Mouse (Mus musculus) limb, embryonic 14.5 days (tissue): ENCODE measurements around the gene Agps. TPM values are rescaled to one million over a fixed set of nuclear protein-coding genes. Genes with fewer than 3 reads are reported as not detected.

Experiments used
- ATAC-seq: fragments of 200-750 bp; cut with Nextera tagmentation; 2 replicates; pipeline ENCODE4 v1.8.0; 2017; ENCODE audit warnings: low read depth, moderate number of reproducible peaks, moderate TSS enrichment; ENCODE audit not compliant: low FRiP score
- DNase-seq: peaks from one replicate; pipeline ENCODE4 v3.0.0-alpha.2; 2015; ENCODE audit warnings: low spot score
- H3K27ac ChIP-seq: fragments of 300-500 bp; sonication (generic); replicated peaks from 2 replicates; pipeline ENCODE4 v1.5.1; 2014; ENCODE audit warnings: low read depth, mild to moderate bottlenecking, low read length, moderate library complexity, mixed read lengths
- H3K27me3 ChIP-seq: fragments of 300-500 bp; sonication (generic); 2 replicates; pipeline ENCODE4 v1.6.1; 2014; ENCODE audit warnings: low read length, mixed read lengths; ENCODE audit not compliant: control insufficient read depth, insufficient read depth
- H3K36me3 ChIP-seq: fragments of 300-500 bp; sonication (generic); 2 replicates; pipeline ENCODE4 v1.6.1; 2014; ENCODE audit warnings: mild to moderate bottlenecking, low read length, moderate library complexity, mixed read lengths; ENCODE audit not compliant: control insufficient read depth, insufficient read depth
- H3K4me1 ChIP-seq: fragments of 300-500 bp; sonication (generic); 2 replicates; pipeline ENCODE4 v1.6.1; 2014; ENCODE audit warnings: antibody characterized with exemption, low read length, mixed read lengths; ENCODE audit not compliant: control insufficient read depth, insufficient read depth
- H3K4me2 ChIP-seq: fragments of 300-500 bp; sonication (generic); replicated peaks from 2 replicates; pipeline ENCODE4 v1.6.1; 2014; ENCODE audit warnings: low read depth, mild to moderate bottlenecking, low read length, moderate library complexity; ENCODE audit not compliant: severe bottlenecking
- H3K4me3 ChIP-seq: fragments of 300-500 bp; sonication (generic); replicated peaks from 2 replicates; pipeline ENCODE4 v1.5.1; 2014; ENCODE audit warnings: low read length
- H3K9ac ChIP-seq: fragments of 300-500 bp; sonication (generic); 2 replicates; pipeline ENCODE4 v1.6.1; 2014; ENCODE audit warnings: mild to moderate bottlenecking, low read depth, low read length, moderate library complexity; ENCODE audit not compliant: severe bottlenecking
- H3K9me3 ChIP-seq: fragments of 300-500 bp; sonication (generic); 2 replicates; pipeline ENCODE4 v1.6.1; 2016; ENCODE audit warnings: low read length; ENCODE audit not compliant: control insufficient read depth
- POLR2A ChIP-seq: fragments of 200-500 bp; IDR thresholded peaks from 2 replicates; pipeline ENCODE4 v1.8.0; 2012; ENCODE audit warnings: inconsistent platforms, mild to moderate bottlenecking, moderate library complexity, borderline replicate concordance; ENCODE audit not compliant: insufficient read depth, insufficient read length; ENCODE audit errors: extremely low read depth
- WGBS: fragments of 180-500 bp; shearing (Covaris S2); extraction: QIAGEN DNeasy Blood & Tissue Kit; methylation state at CpG from one replicate; pipeline ENCODE4 v1.1.7; 2014; 5-methylcytosine and 5-hydroxymethylcytosine counted together
- polyA plus RNA-seq, 2 experiments: library from polyadenylated mRNA; depleted of rRNA in 1 of 2; stranded (reverse) in 1 of 2; unstranded in 1 of 2; fragments of >200 nt; fragmentation: Nextera tagmentation in 1 of 2; extraction: Ambion mirVana in 1 of 2; gene quantifications; 2 replicates each; pipeline versions ENCODE4 v1.2.1 to v1.2.3; 2012 to 2014

Agps gene
- polyA plus RNA-seq (2012; rRNA removed) (17.0 and 18.0 TPM in 2 replicates), polyA plus RNA-seq (2014; fragmentation: Nextera tagmentation; extraction: Ambion mirVana) (27.5 and 34.1 TPM in 2 replicates)

- Histone ChIP-seq H3K9ac (peak within 1 kb of the TSS; percentile 87), H3K27ac (peak within 1 kb of the TSS; percentile 71), H3K27me3 (no peaks in the 10 kb centered on the region), H3K36me3 (no peaks in the 10 kb centered on the region), H3K4me2 (peak within 1 kb of the TSS; percentile 82), H3K9me3 (no peaks in the 10 kb centered on the region), H3K4me3 (peak within 1 kb of the TSS; percentile 87), H3K4me1 (peaks cover 18% of the 10 kb centered on the region)
- peak; percentile 82 for DNase-seq
- TF ChIP-seq POLR2A = peak; percentile 67; the same call in 1 of the 2 replicates
- ATAC-seq = peak; percentile 92
- 1% methylated on average over 50 of the region's 86 CpGs for WGBS
Measured at GRCm38 (mm10) chr2:75831881-75832633, at the start of gene Agps. Gene Agps, plus strand, starts transcription at chr2:75832177.

- DNase-seq (peak; percentile 59), ATAC-seq (no peak)
- no peak for TF ChIP-seq POLR2A
- Histone ChIP-seq H3K9ac (no peak overlapping the region), H3K4me1 (no peaks in the 10 kb centered on the region), H3K9me3 (no peaks in the 10 kb centered on the region), H3K36me3 (no peaks in the 10 kb centered on the region), H3K27me3 (no peaks in the 10 kb centered on the region), H3K27ac (no peak overlapping the region), H3K4me2 (no peak overlapping the region), H3K4me3 (no peak overlapping the region)
- WGBS = 20% methylated on average over 6 of the region's 6 CpGs
Measured at GRCm38 (mm10) chr2:75786075-75786474, 45.9 kb upstream of the Agps start.

- Histone ChIP-seq H3K9ac (no peak overlapping the region), H3K36me3 (no peaks in the 10 kb centered on the region), H3K4me3 (no peak overlapping the region), H3K9me3 (no peaks in the 10 kb centered on the region), H3K27ac (no peak overlapping the region), H3K4me1 (no peaks in the 10 kb centered on the region), H3K4me2 (no peak overlapping the region), H3K27me3 (no peaks in the 10 kb centered on the region)
- ATAC-seq (no peak), DNase-seq (no peak)
- 64% methylated on average over 3 of the region's 3 CpGs for WGBS
- TF ChIP-seq POLR2A = no peak
Measured at GRCm38 (mm10) chr2:75788511-75788910, 43.5 kb upstream of the Agps start.

DNA sequence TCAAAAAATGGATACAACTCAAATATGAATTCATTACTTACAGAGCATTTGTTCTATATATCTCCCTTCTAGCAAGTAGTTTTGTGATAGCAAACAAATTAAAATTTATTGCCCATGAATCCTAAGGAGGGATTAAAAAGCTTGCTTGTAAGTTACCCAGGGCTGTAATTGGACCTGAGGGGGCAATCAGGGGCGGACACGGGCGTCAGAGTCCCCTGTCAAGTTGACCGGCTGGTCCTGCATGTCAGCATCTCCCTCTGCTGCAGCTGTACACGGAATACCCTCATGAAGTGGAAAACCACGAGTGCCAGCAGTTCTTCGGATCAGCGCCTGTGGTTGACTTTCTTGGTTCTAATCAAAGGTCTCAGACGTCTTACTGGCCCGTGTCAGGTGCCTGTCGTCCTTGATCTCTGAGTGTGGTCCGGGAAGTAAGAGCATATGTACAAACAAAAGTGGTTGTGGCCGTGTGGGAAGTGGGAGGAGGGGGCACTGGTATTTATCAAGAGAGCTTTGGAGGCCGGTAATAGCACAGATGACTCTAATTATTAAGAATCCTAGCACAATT is 41.9 kb upstream of the Agps start:
- no peaks in the 10 kb centered on the region for H3K9me3 ChIP-seq
- H3K27me3 ChIP-seq = no peaks in the 10 kb centered on the region
- H3K9ac ChIP-seq = no peak overlapping the region
- H3K4me3 ChIP-seq = no peak overlapping the region
- DNase-seq = no peak
- WGBS = 6% methylated on average over 14 of the region's 14 CpGs
- no peaks in the 10 kb centered on the region for H3K4me1 ChIP-seq
- TF ChIP-seq POLR2A = no peak
- ATAC-seq = no peak
- H3K36me3 ChIP-seq = no peaks in the 10 kb centered on the region
- H3K4me2 ChIP-seq = no peak overlapping the region
- no peak overlapping the region for H3K27ac ChIP-seq

DNA sequence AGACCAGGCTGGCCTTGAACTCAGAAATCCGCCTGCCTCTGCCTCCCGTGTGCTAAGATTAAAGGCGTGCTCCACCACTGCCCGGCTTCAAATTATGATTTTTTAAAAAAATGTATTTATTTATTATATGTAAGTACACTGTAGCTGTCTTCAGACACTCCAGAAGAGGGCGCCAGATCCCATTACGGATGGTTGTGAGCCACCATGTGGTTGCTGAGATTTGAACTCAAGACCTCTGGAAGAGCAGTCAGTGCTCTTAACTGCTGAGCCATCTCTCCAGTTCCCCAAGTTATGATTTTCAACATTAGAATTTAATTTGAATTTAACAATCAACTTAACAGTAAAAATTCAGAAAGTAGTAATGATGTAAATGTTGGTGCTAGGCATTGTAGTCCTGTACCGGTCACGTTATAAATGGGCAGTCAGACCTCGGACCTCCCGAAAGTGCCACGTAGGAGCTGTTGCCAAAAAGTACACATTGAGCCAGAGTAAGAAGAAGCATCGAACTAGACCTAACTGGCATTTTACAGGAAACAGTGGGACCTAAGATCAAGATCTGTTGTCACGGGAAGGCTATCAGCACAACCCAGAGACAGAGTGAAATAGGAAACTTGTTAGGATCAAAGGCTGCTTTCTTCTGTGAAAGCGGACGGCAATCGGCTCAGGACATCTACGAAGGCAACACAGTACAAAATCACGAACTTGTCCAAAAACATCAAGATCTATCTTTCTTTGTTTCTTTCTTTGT is 40.2 kb upstream of the Agps start:
- DNase-seq (no peak), ATAC-seq (no peak)
- no peak overlapping the region for H3K9ac ChIP-seq
- H3K27ac ChIP-seq = no peak overlapping the region
- no peaks in the 10 kb centered on the region for H3K4me1 ChIP-seq
- 68% methylated on average over 18 of the region's 18 CpGs for WGBS
- no peaks in the 10 kb centered on the region for H3K9me3 ChIP-seq
- H3K36me3 ChIP-seq = no peaks in the 10 kb centered on the region
- H3K4me3 ChIP-seq = no peak overlapping the region
- no peak overlapping the region for H3K4me2 ChIP-seq
- no peak for TF ChIP-seq POLR2A
- H3K27me3 ChIP-seq = no peaks in the 10 kb centered on the region
